Mouse (Mus musculus): ENCODE results near the gene Gm6408.
"Not testable (repeated sequence)": the region's sequence is repeated elsewhere in the genome, so short reads cannot be mapped to it uniquely, and the experiment has no call there.

Gene Gm6408

GRCm38 (mm10) chr5:146481665-146482064, at the start of gene Gm6408:
Gene Gm6408, plus strand, starts transcription at chr5:146481965.
- not testable (repeated sequence) for DNase-seq (ENCODE audit: low read depth, low spot score)

GRCm38 (mm10) chr5:146432476-146432875, 49.3 kb upstream of the Gm6408 start:
- DNase-seq (ENCODE audit: low read depth, low spot score), result no peak

- DNase-seq (ENCODE audit: low read depth, low spot score), result no peak
These were observed 46.4 kb upstream of the Gm6408 start for GRCm38 (mm10) chr5:146435316-146435715.

- DNase-seq (ENCODE audit: low read depth, low spot score), result no peak
These were observed 45.0 kb upstream of the Gm6408 start for GRCm38 (mm10) chr5:146436796-146437195.

- DNase-seq (ENCODE audit: low read depth, low spot score), result no peak
These were observed 42.5 kb upstream of the Gm6408 start for GRCm38 (mm10) chr5:146439152-146439781.

- no peak for DNase-seq (ENCODE audit: low read depth, low spot score)
These were observed 41.5 kb upstream of the Gm6408 start for GRCm38 (mm10) chr5:146440273-146440672.

GRCm38 (mm10) chr5:146442767-146443166, 39.0 kb upstream of the Gm6408 start:
- DNase-seq (ENCODE audit: low read depth, low spot score), result no peak

GRCm38 (mm10) chr5:146446633-146447032, 35.1 kb upstream of the Gm6408 start:
- no peak for DNase-seq (ENCODE audit: low read depth, low spot score)

- no peak for DNase-seq (ENCODE audit: low read depth, low spot score)
These were observed 30.0 kb upstream of the Gm6408 start for GRCm38 (mm10) chr5:146451592-146452254.

- no peak for DNase-seq (ENCODE audit: low read depth, low spot score)
These were observed 28.2 kb upstream of the Gm6408 start for GRCm38 (mm10) chr5:146453556-146453955.

- no peak for DNase-seq (ENCODE audit: low read depth, low spot score)
These were observed 20.2 kb upstream of the Gm6408 start for GRCm38 (mm10) chr5:146461612-146462011.

- DNase-seq (ENCODE audit: low read depth, low spot score), result no peak
These were observed 15.1 kb upstream of the Gm6408 start for GRCm38 (mm10) chr5:146466663-146467062.

- DNase-seq (ENCODE audit: low read depth, low spot score), result no peak
These were observed 13.5 kb upstream of the Gm6408 start for GRCm38 (mm10) chr5:146468311-146468710.

GRCm38 (mm10) chr5:146470821-146471220, 10.9 kb upstream of the Gm6408 start:
- DNase-seq (ENCODE audit: low read depth, low spot score), result no peak

GRCm38 (mm10) chr5:146471311-146471710, 10.5 kb upstream of the Gm6408 start:
- no peak for DNase-seq (ENCODE audit: low read depth, low spot score)

GRCm38 (mm10) chr5:146471821-146472220, 9.9 kb upstream of the Gm6408 start:
- DNase-seq (ENCODE audit: low read depth, low spot score), result no peak

- DNase-seq (ENCODE audit: low read depth, low spot score), result not testable (repeated sequence)
These were observed 2.2 kb upstream of the Gm6408 start for GRCm38 (mm10) chr5:146479564-146479963.

- not testable (repeated sequence) for DNase-seq (ENCODE audit: low read depth, low spot score)
These were observed 7.2 kb downstream of the Gm6408 start for GRCm38 (mm10) chr5:146488959-146489358.

- DNase-seq (ENCODE audit: low read depth, low spot score), result not testable (repeated sequence)
These were observed 9.3 kb downstream of the Gm6408 start, which contains the start of gene Gm6370 for GRCm38 (mm10) chr5:146491063-146491462. Gene Gm6370, plus strand, starts transcription at chr5:146491363.

GRCm38 (mm10) chr5:146502099-146502498, 20.3 kb downstream of the Gm6408 start, which contains the start of gene 4930449I24Rik:
Gene 4930449I24Rik, plus strand, starts transcription at chr5:146502399.
- DNase-seq (ENCODE audit: low read depth, low spot score), result not testable (repeated sequence)

GRCm38 (mm10) chr5:146513823-146514222, 32.1 kb downstream of the Gm6408 start, which contains the start of gene Gm3402:
Gene Gm3402, plus strand, starts transcription at chr5:146514123.
- DNase-seq (ENCODE audit: low read depth, low spot score), result not testable (repeated sequence)

- DNase-seq (ENCODE audit: low read depth, low spot score), result not testable (repeated sequence)
These were observed 43.7 kb downstream of the Gm6408 start, which contains the start of gene Gm3404 for GRCm38 (mm10) chr5:146525501-146525900. Gene Gm3404, plus strand, starts transcription at chr5:146525801.
